Comparison of ENCODE assay signal across 18 mouse cellular contexts in the genomic region with DNA sequence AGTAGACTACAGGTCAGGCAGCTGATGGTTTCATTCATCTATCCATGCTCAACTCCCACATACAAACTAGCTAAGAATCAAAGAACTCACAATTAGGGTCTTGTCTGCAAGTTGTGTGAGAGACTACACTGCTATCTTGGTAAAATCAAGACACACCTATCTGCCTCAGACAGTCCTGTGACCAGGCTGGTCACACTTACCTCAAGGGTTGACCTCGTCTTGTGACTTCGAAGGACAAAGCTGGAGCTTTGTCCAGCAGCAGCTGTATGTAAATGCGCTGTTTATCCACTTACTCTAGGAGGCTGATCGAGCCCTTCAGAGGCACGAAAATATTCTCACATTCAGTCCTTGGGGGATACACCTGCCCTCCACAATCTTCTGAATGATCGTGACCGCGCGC.
"Had no signal": no experiment of that assay in that cellular context is flagged by ENCODE, and none has a peak within 500 bp of the region (broad histone marks: within the 10 kb centered on the region; RNA-seq: fewer than 3 reads in every experiment).

No protein-coding gene starts in this region.

- H3K27ac ChIP-seq: liver, embryonic 15.5 days; lung, embryonic 15.5 days; macrophage; midbrain, embryonic 13.5 days; midbrain, embryonic 15.5 days; neural tube, embryonic 12.5 days; stomach, embryonic 15.5 days; stomach, postnatal 0 days had no signal

- H3K36me3 ChIP-seq: liver, embryonic 15.5 days; lung, embryonic 15.5 days; midbrain, embryonic 15.5 days; stomach, embryonic 15.5 days had no signal

- H3K4me2 ChIP-seq: liver, embryonic 15.5 days; lung, embryonic 15.5 days; midbrain, embryonic 13.5 days; midbrain, embryonic 15.5 days; neural tube, embryonic 12.5 days; stomach, embryonic 15.5 days had no signal

- H3K27me3 ChIP-seq: liver, embryonic 15.5 days; lung, embryonic 15.5 days; megakaryocyte, embryonic 14.5 days; midbrain, embryonic 13.5 days; midbrain, embryonic 15.5 days; neural tube, embryonic 12.5 days; stomach, embryonic 15.5 days had no signal

- H3K9ac ChIP-seq: liver, embryonic 15.5 days; liver, postnatal 0 days; lung, embryonic 15.5 days; midbrain, embryonic 13.5 days; midbrain, embryonic 15.5 days; neural tube, embryonic 12.5 days; stomach, embryonic 15.5 days had no signal

- DNase-seq: liver, postnatal 0 days; lung, adult 2 months; lung, postnatal 14 days; lung, postnatal 36 days; right cerebral cortex, postnatal 14 days; thymus, adult 2 months; thymus, postnatal 25 days; thymus, postnatal 4 days had no signal

- ATAC-seq: liver, postnatal 0 days; lung, postnatal 0 days; midbrain, embryonic 13.5 days; midbrain, embryonic 15.5 days had no signal

- H3K4me3 ChIP-seq: liver, embryonic 15.5 days; lung, embryonic 15.5 days; megakaryocyte, embryonic 14.5 days; midbrain, embryonic 13.5 days; midbrain, embryonic 15.5 days; neural tube, embryonic 12.5 days; stomach, embryonic 15.5 days had no signal

- H3K9me3 ChIP-seq: liver, embryonic 15.5 days; lung, embryonic 15.5 days; megakaryocyte, embryonic 14.5 days; midbrain, embryonic 13.5 days; midbrain, embryonic 15.5 days; neural tube, embryonic 12.5 days; stomach, embryonic 15.5 days had no signal
